In the genomic region with DNA sequence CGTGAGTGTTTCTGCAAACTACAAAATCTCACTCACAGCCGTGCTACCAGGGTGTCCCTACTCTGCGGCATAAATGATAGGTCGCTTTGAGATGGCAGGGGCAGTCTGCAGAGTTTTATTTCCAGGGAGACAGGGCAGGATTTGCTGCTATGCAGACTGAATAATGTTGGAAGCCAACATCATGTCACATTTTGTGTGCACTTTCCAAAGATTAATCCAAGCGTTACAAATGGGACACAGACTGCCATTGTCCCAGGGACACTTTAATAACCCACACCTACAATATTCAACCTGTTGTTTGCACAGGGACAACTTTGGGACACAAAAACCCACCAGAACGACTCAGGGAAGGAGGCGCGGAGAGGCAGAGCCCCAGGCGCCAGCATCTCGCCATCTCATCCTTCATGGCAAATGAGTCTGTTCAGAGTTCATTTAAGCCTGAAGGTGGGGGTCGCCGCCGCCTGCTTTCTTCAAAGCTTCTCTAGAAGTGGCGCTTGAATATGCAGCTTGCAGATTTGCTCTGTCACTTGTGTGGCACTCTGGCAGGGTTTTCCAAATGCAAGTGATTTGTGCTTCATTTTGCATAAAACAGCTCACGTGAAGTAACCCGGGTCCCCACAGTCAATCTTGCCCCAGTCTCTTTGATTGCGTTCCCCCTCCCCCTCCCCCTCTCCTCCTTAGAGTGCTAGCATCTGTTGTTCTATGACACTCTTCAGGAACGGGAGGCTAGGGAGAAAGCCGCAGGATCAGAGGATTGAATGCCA, we compare ENCODE assay signal across 10 mouse cellular contexts. TPM values are rescaled to one million over a fixed set of nuclear protein-coding genes. Genes with fewer than 3 reads are reported as not detected.
DNase-seq lines count a peak whose midpoint lies in the region; ATAC-seq lines count a peak whose summit lies in the region.
"Had no signal": no experiment of that assay in that cellular context is flagged by ENCODE, and none has a peak within 500 bp of the region (broad histone marks: within the 10 kb centered on the region; RNA-seq: fewer than 3 reads in every experiment).

No protein-coding gene starts in this region.

- 0 out of 2 replicates have a peak, but pooled peaks cover 4% of the 10 kb centered on the region for H3K4me1 ChIP-seq in heart, embryonic 12.5 days (replicated peaks)
- peaks cover 10% of the 10 kb centered on the region for H3K4me1 ChIP-seq in forebrain, embryonic 16.5 days (replicated peaks; ENCODE audit: control insufficient read depth, insufficient read depth, low read length)
- peaks cover 11% of the 10 kb centered on the region for H3K4me1 ChIP-seq in midbrain, embryonic 14.5 days (ENCODE audit: control insufficient read depth, insufficient read depth, low read length)

- peak overlapping the region; percentile 11; the same call in 1 of the 2 replicates for H3K4me3 ChIP-seq in heart, embryonic 12.5 days
- peak overlapping the region; percentile 20 for H3K4me3 ChIP-seq in forebrain, embryonic 16.5 days (replicated peaks; ENCODE audit: low read length)
- H3K4me3 ChIP-seq in midbrain, embryonic 14.5 days (replicated peaks; ENCODE audit: low read depth, low read length), result peak overlapping the region; percentile 7; the same call in 1 of the 2 replicates

- no peak for DNase-seq in heart, adult 9 months (ENCODE audit: low spot score in 2 of 2)
- peak; percentile 49 for DNase-seq in ZHBTc4 (ENCODE audit: low read depth, low spot score)
- peak; percentile 64 for DNase-seq in midbrain, embryonic 14.5 days
- no peak for DNase-seq in frontal cortex, adult 2 months (ENCODE audit: extremely low spot score in 1 of 2, low spot score in 1 of 2)
- DNase-seq in thymus, postnatal 14 days, result no peak
- no peak for DNase-seq in cerebellum, adult 18-20 months
- DNase-seq: lung, postnatal 10 days; thymus, postnatal 25 days had no signal

- no peak overlapping the region for H3K9ac ChIP-seq in heart, embryonic 12.5 days
- 0 out of 2 replicates have a peak overlapping the region, but pooled peaks have one; percentile 9 for H3K9ac ChIP-seq in forebrain, embryonic 16.5 days (replicated peaks; ENCODE audit: low read depth, low read length)
- H3K9ac ChIP-seq in midbrain, embryonic 14.5 days (replicated peaks; ENCODE audit: low read length), result no peak overlapping the region

- H3K4me2 ChIP-seq in heart, embryonic 12.5 days, result peak overlapping the region; percentile 49
- peak overlapping the region; percentile 52 for H3K4me2 ChIP-seq in forebrain, embryonic 16.5 days (ENCODE audit: low read length)
- peak overlapping the region; percentile 50 for H3K4me2 ChIP-seq in midbrain, embryonic 14.5 days (ENCODE audit: low read length)

- 10% methylated on average over 19 of the region's 19 CpGs for WGBS in heart, embryonic 12.5 days
- 2% methylated on average over 19 of the region's 19 CpGs for WGBS in forebrain, embryonic 16.5 days
- 1% methylated on average over 19 of the region's 19 CpGs for WGBS in midbrain, embryonic 14.5 days

- no peaks in the 10 kb centered on the region for H3K36me3 ChIP-seq in heart, embryonic 12.5 days
- H3K36me3 ChIP-seq in forebrain, embryonic 16.5 days (ENCODE audit: control insufficient read depth, insufficient read depth), result no peaks in the 10 kb centered on the region
- H3K36me3 ChIP-seq in midbrain, embryonic 14.5 days (ENCODE audit: control insufficient read depth, insufficient read depth, low read length), result no peaks in the 10 kb centered on the region

- H3K27ac ChIP-seq in heart, embryonic 12.5 days (ENCODE audit: poor library complexity, severe bottlenecking), result no peak overlapping the region
- H3K27ac ChIP-seq in forebrain, embryonic 16.5 days (ENCODE audit: low read length), result no peak overlapping the region
- no peak overlapping the region for H3K27ac ChIP-seq in midbrain, embryonic 14.5 days (replicated peaks; ENCODE audit: low read depth, low read length)

- no peak for ATAC-seq in heart, embryonic 12.5 days (ENCODE audit: insufficient number of reproducible peaks, low FRiP score)
- ATAC-seq in forebrain, embryonic 16.5 days, result peak; percentile 79
- peak; percentile 28 for ATAC-seq in midbrain, embryonic 14.5 days (ENCODE audit: low FRiP score, low TSS enrichment)

- H3K9me3 ChIP-seq in heart, embryonic 12.5 days (replicated peaks), result no peaks in the 10 kb centered on the region
- no peaks in the 10 kb centered on the region for H3K9me3 ChIP-seq in forebrain, embryonic 16.5 days (ENCODE audit: control insufficient read depth, low read length)
- no peaks in the 10 kb centered on the region for H3K9me3 ChIP-seq in midbrain, embryonic 14.5 days (ENCODE audit: control insufficient read depth, low read length)

- H3K27me3 ChIP-seq in heart, embryonic 12.5 days (replicated peaks), result peaks cover 23% of the 10 kb centered on the region; the same call in 1 of the 2 replicates
- H3K27me3 ChIP-seq in forebrain, embryonic 16.5 days (replicated peaks; ENCODE audit: control insufficient read depth, insufficient read depth, low read length), result no peaks in the 10 kb centered on the region
- H3K27me3 ChIP-seq in midbrain, embryonic 14.5 days (ENCODE audit: control insufficient read depth, insufficient read depth, low read length), result peaks cover 38% of the 10 kb centered on the region

RNA-seq across cellular contexts. Expression of gene Atoh1, which starts 40.6 kb away (rescaled TPM):
- not detected in 2 replicates for polyA plus RNA-seq in heart, embryonic 12.5 days (2016; fragmentation: Nextera tagmentation; extraction: Ambion mirVana)
- polyA plus RNA-seq in forebrain, embryonic 16.5 days (2015; fragmentation: Nextera tagmentation; extraction: Ambion mirVana), result 0.30 TPM in 1 of 2 replicates, not detected in the other
- 4.2 and 4.6 TPM in 2 replicates for polyA plus RNA-seq in midbrain, embryonic 14.5 days (2014; fragmentation: Nextera tagmentation; extraction: Ambion mirVana)
- polyA plus RNA-seq in frontal cortex, adult 2 months (2012; rRNA removed), result not detected in 2 replicates

Comparison
In these comparisons a context has a peak if more than half of its experiments do, and no peak if none do; other contexts are left out.
1. DNase-seq: peak in ZHBTc4 (single experiment) and midbrain, embryonic 14.5 days (single experiment); none in heart, adult 9 months (0 of 2), frontal cortex, adult 2 months (0 of 2), thymus, postnatal 14 days (single experiment) and cerebellum, adult 18-20 months (0 of 2).
2. Peak in every context shown above with its lines, with median percentiles within 50 percentile points of each other: H3K4me2 ChIP-seq and H3K4me3 ChIP-seq.